Mouse (Mus musculus): Measurements from ENCODE around the gene Baz2b. TPM values are rescaled to one million over a fixed set of nuclear protein-coding genes. Genes with fewer than 3 reads are reported as not detected.

Baz2b gene
- total and polyA plus RNA-seq, 3 experiments, result 5.7 to 11.4 TPM; not detected in 1

GRCm38 (mm10) chr2:60054808-60055535 is 154.7 kb downstream of the Baz2b start:
- Histone ChIP-seq H3K27ac (ENCODE audit: control insufficient read depth, low read depth, low read length) (no peak overlapping the region), H3K36me3 (ENCODE audit: control insufficient read depth in 1 of 2, insufficient read depth in 2 of 2, low read length in 2 of 2) (peaks cover 0 to 8% of the 10 kb centered on the region in 2 experiments; a peak in 2 of 4 replicates), H3K4me1 (ENCODE audit: control insufficient read depth in 1 of 2, insufficient read depth in 2 of 2, low read length in 2 of 2) (peaks cover 0 to 7% of the 10 kb centered on the region in 2 experiments; a peak in 2 of 4 replicates), H3K79me2 (ENCODE audit: control insufficient read depth, insufficient read depth, low read length, poor library complexity) (no peaks in the 10 kb centered on the region), H3K27me3 (ENCODE audit: control insufficient read depth in 1 of 2, insufficient read depth in 2 of 2, low read length in 2 of 2) (no peaks in the 10 kb centered on the region), H3K4me3 (ENCODE audit: control insufficient read depth in 1 of 2, insufficient read depth in 1 of 2, low read depth in 2 of 2, low read length in 2 of 2) (no peak overlapping the region), H3K9ac (ENCODE audit: control insufficient read depth, low read depth, low read length, poor library complexity, severe bottlenecking) (no peak overlapping the region), H3K9me3 (replicated peaks; ENCODE audit: insufficient read depth, low read length) (no peaks in the 10 kb centered on the region)
- TF ChIP-seq E2F4 (IDR thresholded peaks at IDR 0.05; ENCODE audit: borderline replicate concordance, low read depth, low read length), result no peak
- TF ChIP-seq NELFE (IDR thresholded peaks at IDR 0.05; ENCODE audit: low read depth, low read length), result no peak
- TF ChIP-seq TCF12 (IDR thresholded peaks at IDR 0.05; ENCODE audit: low read depth, low read length), result no peak
- TF ChIP-seq MAFK (IDR thresholded peaks at IDR 0.05; ENCODE audit: borderline replicate concordance, low read depth, low read length), result no peak
- TF ChIP-seq CTCF (IDR thresholded peaks at IDR 0.05 in 2 of 3, conservative IDR thresholded peaks at IDR 0.05 in 1 of 3; ENCODE audit: control insufficient read depth in 1 of 3, insufficient read depth in 1 of 3, low read depth in 2 of 3, low read length in 3 of 3, poor library complexity in 1 of 3, severe bottlenecking in 1 of 3), result no peak
- TF ChIP-seq MEF2A (IDR thresholded peaks at IDR 0.05; ENCODE audit: extremely low read depth, insufficient replicate concordance, low read depth, low read length, poor library complexity, severe bottlenecking), result no peak
- TF ChIP-seq GABPA (IDR thresholded peaks at IDR 0.05; ENCODE audit: low read depth, low read length), result no peak
- TF ChIP-seq ETS1 (IDR thresholded peaks at IDR 0.05; ENCODE audit: low read depth, low read length), result no peak
- TF ChIP-seq TAL1 (IDR thresholded peaks at IDR 0.05; ENCODE audit: low read length), result no peak
- DNase-seq (ENCODE audit: low read depth, low spot score), result no peak

GRCm38 (mm10) chr2:60053222-60054010 is 156.2 kb downstream of the Baz2b start:
- H3K9ac ChIP-seq (ENCODE audit: control insufficient read depth, low read depth, low read length, poor library complexity, severe bottlenecking), result no peak overlapping the region
- TF ChIP-seq KAT2A (conservative IDR thresholded peaks at IDR 0.05; ENCODE audit: low read depth, low read length) (no peak), POLR2AphosphoS5 (IDR thresholded peaks at IDR 0.05; ENCODE audit: borderline replicate concordance, low read depth, low read length) (no peak), ETS1 (IDR thresholded peaks at IDR 0.05; ENCODE audit: low read depth, low read length) (no peak), CHD1 (IDR thresholded peaks at IDR 0.05; ENCODE audit: low read depth, low read length) (no peak), TAL1 (IDR thresholded peaks at IDR 0.05; ENCODE audit: low read length) (no peak), NRF1 (IDR thresholded peaks at IDR 0.05; ENCODE audit: insufficient read depth, low read depth, low read length, poor library complexity, severe bottlenecking) (no peak), ZMIZ1 (IDR thresholded peaks at IDR 0.05; ENCODE audit: low read depth, low read length) (no peak), SMC3 (IDR thresholded peaks at IDR 0.05; ENCODE audit: low read depth, low read length) (no peak), NELFE (IDR thresholded peaks at IDR 0.05; ENCODE audit: low read depth, low read length) (no peak), EP300 (IDR thresholded peaks at IDR 0.05; ENCODE audit: low read depth in 1 of 2, low read length in 2 of 2) (no peak), CHD2 (IDR thresholded peaks at IDR 0.05; ENCODE audit: low read length) (no peak), SIN3A (IDR thresholded peaks at IDR 0.05; ENCODE audit: low read length) (no peak), ELF1 (IDR thresholded peaks at IDR 0.05; ENCODE audit: low read depth, low read length) (no peak), TBP (IDR thresholded peaks at IDR 0.05; ENCODE audit: low read depth, low read length) (no peak), CTCF (IDR thresholded peaks at IDR 0.05 in 2 of 3, conservative IDR thresholded peaks at IDR 0.05 in 1 of 3; ENCODE audit: control insufficient read depth in 1 of 3, insufficient read depth in 1 of 3, low read depth in 2 of 3, low read length in 3 of 3, poor library complexity in 1 of 3, severe bottlenecking in 1 of 3) (no peak), MYC (IDR thresholded peaks at IDR 0.05; ENCODE audit: low read depth, low read length) (no peak), POLR2A (IDR thresholded peaks at IDR 0.05; ENCODE audit: control insufficient read depth in 1 of 2, insufficient read depth in 1 of 2, low read depth in 1 of 2, low read length in 2 of 2, poor library complexity in 1 of 2) (no peak), UBTF (IDR thresholded peaks at IDR 0.05; ENCODE audit: borderline replicate concordance, insufficient read depth, low read depth, low read length) (no peak), BHLHE40 (IDR thresholded peaks at IDR 0.05; ENCODE audit: borderline replicate concordance, low read depth, low read length) (no peak), MAFK (IDR thresholded peaks at IDR 0.05; ENCODE audit: borderline replicate concordance, low read depth, low read length) (no peak)
- H3K36me3 ChIP-seq (ENCODE audit: control insufficient read depth in 1 of 2, insufficient read depth in 2 of 2, low read length in 2 of 2), result peaks cover 0 to 8% of the 10 kb centered on the region in 2 experiments; a peak in 2 of 4 replicates
- H3K79me2 ChIP-seq (ENCODE audit: control insufficient read depth, insufficient read depth, low read length, poor library complexity), result no peaks in the 10 kb centered on the region
- no peaks in the 10 kb centered on the region for H3K27me3 ChIP-seq (ENCODE audit: control insufficient read depth in 1 of 2, insufficient read depth in 2 of 2, low read length in 2 of 2)
- no peak overlapping the region for H3K27ac ChIP-seq (ENCODE audit: control insufficient read depth, low read depth, low read length)
- no peak overlapping the region for H3K4me3 ChIP-seq (ENCODE audit: control insufficient read depth in 1 of 2, insufficient read depth in 1 of 2, low read depth in 2 of 2, low read length in 2 of 2)
- H3K9me3 ChIP-seq (replicated peaks; ENCODE audit: insufficient read depth, low read length), result no peaks in the 10 kb centered on the region
- DNase-seq (ENCODE audit: low read depth, low spot score), result no peak
- H3K4me1 ChIP-seq (ENCODE audit: control insufficient read depth in 1 of 2, insufficient read depth in 2 of 2, low read length in 2 of 2), result peaks cover 0 to 7% of the 10 kb centered on the region in 2 experiments; a peak in 2 of 4 replicates
